Mouse (Mus musculus) midbrain, embryonic 10.5 days (tissue): ENCODE measurements around the gene Dcaf11. TPM values are rescaled to one million over a fixed set of nuclear protein-coding genes. Genes with fewer than 3 reads are reported as not detected.

Source experiments
- DNase-seq: peaks from one replicate; pipeline ENCODE4 v3.0.0-alpha.2; 2017; ENCODE audit warnings: low spot score
- H3K27ac ChIP-seq: fragments of 300-500 bp; sonication (generic); replicated peaks from 2 replicates; pipeline ENCODE4 v1.5.1; 2016; ENCODE audit warnings: mild to moderate bottlenecking
- H3K27me3 ChIP-seq: fragments of 300-500 bp; sonication (generic); 2 replicates; pipeline ENCODE4 v1.6.1; 2016; ENCODE audit warnings: low read depth, mild to moderate bottlenecking; ENCODE audit not compliant: poor library complexity, severe bottlenecking
- H3K36me3 ChIP-seq: fragments of 300-500 bp; sonication (generic); 2 replicates; pipeline ENCODE4 v1.6.1; 2016; ENCODE audit warnings: mild to moderate bottlenecking, moderate library complexity
- H3K4me1 ChIP-seq: fragments of 300-500 bp; sonication (generic); 2 replicates; pipeline ENCODE4 v1.6.1; 2016
- H3K4me3 ChIP-seq: fragments of 300-500 bp; sonication (generic); 2 replicates; pipeline ENCODE4 v1.5.1; 2016; ENCODE audit warnings: mild to moderate bottlenecking, moderate library complexity
- H3K9me3 ChIP-seq: fragments of 300-500 bp; sonication (generic); replicated peaks from 2 replicates; pipeline ENCODE4 v1.6.1; 2016; ENCODE audit warnings: mild to moderate bottlenecking
- WGBS: fragments of 180-500 bp; shearing (Covaris S2); methylation state at CpG from one replicate; pipeline ENCODE4 v1.1.7; 2016; 5-methylcytosine and 5-hydroxymethylcytosine counted together
- polyA plus RNA-seq: library from polyadenylated mRNA; unstranded; fragments of >200 nt; fragmentation: Nextera tagmentation; extraction: Ambion mirVana; gene quantifications from 2 replicates; pipeline ENCODE4 v1.2.1, GENCODE M21; 2016

The Dcaf11 gene
- polyA plus RNA-seq, 1 experiment from 2014 or later: 78.5 TPM

DNA sequence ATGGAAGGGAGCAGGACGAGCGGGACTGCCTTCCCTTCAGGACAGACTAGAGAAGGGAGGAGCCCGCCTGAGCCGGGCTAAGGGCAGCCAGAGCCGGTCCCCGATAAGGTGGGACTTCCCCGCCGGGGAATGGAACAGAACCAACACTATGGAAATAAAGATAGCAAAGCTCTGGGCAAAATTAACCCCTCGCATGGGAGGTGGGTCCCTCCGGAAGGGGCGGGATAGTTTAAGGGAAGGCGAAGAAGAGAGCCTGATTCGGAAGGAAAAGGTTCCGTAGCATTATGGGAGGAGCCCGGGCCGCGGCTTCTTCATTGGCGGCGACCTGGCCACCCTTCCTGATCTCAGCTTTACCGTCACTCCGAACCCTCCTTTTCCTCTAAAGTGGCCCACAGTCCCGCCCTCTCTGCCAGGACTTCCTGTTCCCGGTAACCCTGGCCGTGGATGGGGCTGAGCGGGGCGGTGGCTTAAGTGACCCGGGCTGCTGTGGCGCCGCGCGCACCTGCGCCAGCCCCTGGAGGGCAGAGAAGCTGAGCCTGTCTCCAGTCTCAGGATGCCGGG lies 31.6 kb downstream of the Dcaf11 start, which contains the start of gene Rnf31:
TSS of gene Rnf31 (plus strand) at position 378 of the 561 bp plus-strand sequence.
- H3K36me3 ChIP-seq: peaks cover 56% of the 10 kb centered on the region
- peak within 1 kb of the TSS; percentile 95 for H3K4me3 ChIP-seq
- no peaks in the 10 kb centered on the region for H3K27me3 ChIP-seq
- peaks cover 40% of the 10 kb centered on the region for H3K4me1 ChIP-seq
- peak within 1 kb of the TSS; percentile 93 for H3K27ac ChIP-seq
- WGBS: under 1% methylated on average over 33 of the region's 33 CpGs
- no peaks in the 10 kb centered on the region for H3K9me3 ChIP-seq
- peak; percentile 91 for DNase-seq

- peaks cover 60% of the 10 kb centered on the region for H3K36me3 ChIP-seq
- WGBS: 13% methylated on average over 16 of the region's 16 CpGs
These were observed 32.4 kb downstream of the Dcaf11 start for GRCm38 (mm10) chr14:55592226-55592625.

GRCm38 (mm10) chr14:55596036-55596690 lies 36.4 kb downstream of the Dcaf11 start:
- no peaks in the 10 kb centered on the region for H3K9me3 ChIP-seq
- 74% methylated on average over 13 of the region's 13 CpGs for WGBS
- peak; percentile 29 for DNase-seq
- peaks cover 25% of the 10 kb centered on the region for H3K4me1 ChIP-seq
- no peak overlapping the region for H3K4me3 ChIP-seq
- H3K36me3 ChIP-seq: peaks cover 78% of the 10 kb centered on the region
- no peaks in the 10 kb centered on the region for H3K27me3 ChIP-seq
- no peak overlapping the region for H3K27ac ChIP-seq

More at GRCm38 (mm10) chr14:55592226-55592625, 32.4 kb downstream of the Dcaf11 start:
- no peak for DNase-seq
- Histone ChIP-seq H3K4me3 (peak overlapping the region; percentile 95), H3K27ac (peak overlapping the region; percentile 93), H3K27me3 (no peaks in the 10 kb centered on the region), H3K4me1 (peaks cover 40% of the 10 kb centered on the region), H3K9me3 (no peaks in the 10 kb centered on the region)

DNA sequence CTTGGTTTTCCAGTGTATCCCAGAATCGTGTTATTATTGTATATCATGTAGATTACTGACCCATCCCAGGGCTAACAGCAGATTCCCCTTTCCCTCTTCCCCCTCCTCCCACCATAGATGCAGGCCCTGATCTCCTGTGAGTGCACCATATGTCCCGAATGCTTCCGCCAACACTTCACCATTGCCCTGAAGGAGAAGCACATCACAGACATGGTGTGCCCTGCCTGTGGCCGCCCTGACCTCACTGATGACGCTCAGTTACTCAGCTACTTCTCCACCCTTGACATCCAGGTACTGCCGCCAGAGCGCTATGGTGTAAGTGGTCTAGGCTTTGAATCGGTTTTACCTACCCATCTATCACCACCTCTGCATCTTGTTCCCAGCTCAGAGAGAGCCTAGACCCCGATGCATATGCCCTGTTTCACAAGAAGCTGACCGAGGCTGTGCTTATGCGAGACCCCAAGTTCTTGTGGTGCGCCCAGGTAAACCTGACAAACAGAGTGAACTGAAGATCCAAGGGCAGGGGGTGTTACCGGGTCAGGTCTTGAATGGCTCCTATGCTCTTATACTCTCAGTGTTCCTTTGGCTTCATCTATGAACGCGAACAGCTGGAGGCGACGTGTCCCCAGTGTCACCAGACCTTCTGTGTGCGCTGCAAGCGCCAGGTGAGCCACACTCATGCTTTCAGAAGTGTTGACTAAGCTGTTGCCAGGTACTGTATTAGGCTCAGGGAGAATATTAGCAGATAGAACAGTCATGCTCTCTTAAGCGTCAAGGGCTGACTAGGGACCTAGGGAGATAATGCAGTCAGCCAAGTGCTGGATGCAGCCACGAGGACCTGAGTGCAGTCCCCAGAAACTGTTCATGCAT lies 39.0 kb downstream of the Dcaf11 start:
- 94% methylated on average over 21 of the region's 21 CpGs for WGBS

DNA sequence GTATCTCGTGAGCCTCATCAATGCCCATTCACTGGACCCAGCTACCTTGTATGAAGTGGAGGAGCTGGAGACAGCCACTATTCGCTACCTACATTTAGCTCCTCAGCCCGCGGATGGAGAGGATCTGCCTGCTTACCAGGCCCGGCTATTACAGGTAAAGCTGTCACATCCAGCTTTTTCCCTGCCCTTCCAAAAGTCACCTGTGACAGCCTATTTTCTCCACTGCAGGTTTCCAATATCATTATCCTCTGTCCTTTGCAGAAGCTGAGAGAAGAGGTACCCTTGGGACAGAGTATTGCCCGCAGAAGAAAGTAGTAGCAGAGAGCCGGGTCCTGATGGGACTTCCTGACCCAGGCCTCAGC lies 43.4 kb downstream of the Dcaf11 start, which contains the start of gene Irf9:
TSS of gene Irf9 (plus strand) at position 301 of the 362 bp plus-strand sequence.
- 92% methylated on average over 7 of the region's 7 CpGs for WGBS
- H3K4me1 ChIP-seq: peaks cover 14% of the 10 kb centered on the region
- DNase-seq: no peak
- H3K27me3 ChIP-seq: no peaks in the 10 kb centered on the region
- H3K36me3 ChIP-seq: peaks cover 90% of the 10 kb centered on the region
- no peaks in the 10 kb centered on the region for H3K9me3 ChIP-seq
- peak within 1 kb of the TSS; percentile 42 for H3K4me3 ChIP-seq
- peak within 1 kb of the TSS; percentile 75 for H3K27ac ChIP-seq

More for the DNA sequence above, 39.0 kb downstream of the Dcaf11 start:
- Histone ChIP-seq H3K9me3 (no peaks in the 10 kb centered on the region), H3K27ac (no peak overlapping the region), H3K36me3 (peaks cover 99% of the 10 kb centered on the region), H3K27me3 (no peaks in the 10 kb centered on the region), H3K4me1 (peaks cover 14% of the 10 kb centered on the region), H3K4me3 (no peak overlapping the region)
- no peak for DNase-seq

- 20% methylated on average over 19 of the region's 19 CpGs for WGBS
- peak overlapping the region; percentile 75 for H3K27ac ChIP-seq
These were observed 44.1 kb downstream of the Dcaf11 start for GRCm38 (mm10) chr14:55603633-55604576.

GRCm38 (mm10) chr14:55604823-55605222 lies 45.0 kb downstream of the Dcaf11 start:
- no peak overlapping the region for H3K4me3 ChIP-seq
- H3K9me3 ChIP-seq: no peaks in the 10 kb centered on the region
- H3K27ac ChIP-seq: no peak overlapping the region
- DNase-seq: no peak
- no peaks in the 10 kb centered on the region for H3K27me3 ChIP-seq
- peaks cover 90% of the 10 kb centered on the region for H3K36me3 ChIP-seq
- WGBS: 89% methylated on average over 11 of the region's 11 CpGs
- peaks cover 14% of the 10 kb centered on the region for H3K4me1 ChIP-seq

More at GRCm38 (mm10) chr14:55603633-55604576, 44.1 kb downstream of the Dcaf11 start:
- Histone ChIP-seq H3K27me3 (no peaks in the 10 kb centered on the region), H3K4me3 (peak overlapping the region; percentile 42), H3K9me3 (no peaks in the 10 kb centered on the region), H3K36me3 (peaks cover 90% of the 10 kb centered on the region), H3K4me1 (peaks cover 14% of the 10 kb centered on the region)
- peak; percentile 80 for DNase-seq

DNA sequence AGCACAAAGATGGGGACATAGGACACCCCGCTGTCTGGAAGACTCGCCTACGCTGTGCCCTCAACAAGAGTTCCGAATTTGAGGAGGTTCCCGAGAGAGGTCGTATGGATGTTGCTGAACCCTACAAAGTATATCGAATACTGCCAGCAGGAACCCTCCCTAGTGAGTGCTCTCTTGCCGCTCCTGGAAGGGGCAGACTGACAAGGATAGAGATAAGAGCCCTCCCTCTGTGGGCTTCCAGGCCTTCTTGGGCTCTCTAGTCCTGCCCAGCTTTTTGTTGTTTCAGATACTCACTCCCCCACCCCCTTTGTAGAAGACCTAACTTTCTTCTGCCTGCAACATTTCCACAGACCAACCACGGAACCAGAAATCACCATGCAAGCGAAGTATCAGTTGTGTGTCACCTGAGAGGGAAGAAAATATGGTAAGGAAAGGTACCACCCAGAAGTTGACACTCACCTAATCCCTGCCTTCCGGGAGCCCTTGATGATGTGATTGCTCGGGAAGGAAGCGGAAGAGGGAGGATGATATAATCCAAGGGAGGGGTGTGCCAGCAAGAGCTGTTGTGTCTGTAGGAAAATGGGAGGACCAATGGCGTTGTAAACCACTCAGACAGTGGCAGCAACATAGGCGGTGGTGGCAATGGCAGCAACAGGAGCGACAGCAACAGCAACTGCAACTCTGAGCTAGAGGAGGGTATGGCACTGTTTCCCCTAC lies 46.1 kb downstream of the Dcaf11 start:
- Histone ChIP-seq H3K27me3 (no peaks in the 10 kb centered on the region), H3K27ac (no peak overlapping the region), H3K4me3 (no peak overlapping the region), H3K9me3 (no peaks in the 10 kb centered on the region), H3K4me1 (peaks cover 14% of the 10 kb centered on the region), H3K36me3 (peaks cover 81% of the 10 kb centered on the region)
- DNase-seq: no peak
- 92% methylated on average over 16 of the region's 16 CpGs for WGBS

DNA sequence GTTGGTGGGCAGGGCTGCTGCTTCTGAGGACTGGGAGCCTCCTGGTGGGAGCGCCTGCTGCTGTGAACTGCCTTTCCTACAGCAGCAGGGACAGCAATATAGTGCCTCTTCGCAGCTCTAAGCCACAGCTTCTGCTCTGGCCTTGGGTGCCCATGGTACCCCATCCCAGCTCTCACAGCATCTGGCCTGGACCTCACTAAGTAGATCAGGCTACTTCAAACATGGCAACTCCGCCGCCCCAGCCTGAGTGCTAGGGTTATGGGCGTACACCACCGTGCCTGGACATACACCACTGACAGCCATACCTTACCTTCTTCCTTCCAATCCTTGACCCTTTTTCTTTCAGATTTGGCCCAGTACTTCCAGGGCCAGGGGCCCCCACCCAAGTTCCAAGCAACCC lies 48.5 kb downstream of the Dcaf11 start:
- H3K27ac ChIP-seq: no peak overlapping the region
- no peak overlapping the region for H3K4me3 ChIP-seq
- peaks cover 12% of the 10 kb centered on the region for H3K4me1 ChIP-seq
- WGBS: 96% methylated on average over 6 of the region's 6 CpGs
- no peak for DNase-seq
- H3K27me3 ChIP-seq: no peaks in the 10 kb centered on the region
- H3K36me3 ChIP-seq: peaks cover 57% of the 10 kb centered on the region
- no peaks in the 10 kb centered on the region for H3K9me3 ChIP-seq

- H3K27me3 ChIP-seq: peaks cover 1% of the 10 kb centered on the region
- DNase-seq: no peak
- H3K9me3 ChIP-seq: no peaks in the 10 kb centered on the region
- H3K4me1 ChIP-seq: peaks cover 12% of the 10 kb centered on the region
- H3K36me3 ChIP-seq: peaks cover 16% of the 10 kb centered on the region
- H3K4me3 ChIP-seq: no peak overlapping the region
- H3K27ac ChIP-seq: no peak overlapping the region
- 76% methylated on average over 6 of the region's 6 CpGs for WGBS
These were observed 53.5 kb downstream of the Dcaf11 start for GRCm38 (mm10) chr14:55613346-55613745.

DNA sequence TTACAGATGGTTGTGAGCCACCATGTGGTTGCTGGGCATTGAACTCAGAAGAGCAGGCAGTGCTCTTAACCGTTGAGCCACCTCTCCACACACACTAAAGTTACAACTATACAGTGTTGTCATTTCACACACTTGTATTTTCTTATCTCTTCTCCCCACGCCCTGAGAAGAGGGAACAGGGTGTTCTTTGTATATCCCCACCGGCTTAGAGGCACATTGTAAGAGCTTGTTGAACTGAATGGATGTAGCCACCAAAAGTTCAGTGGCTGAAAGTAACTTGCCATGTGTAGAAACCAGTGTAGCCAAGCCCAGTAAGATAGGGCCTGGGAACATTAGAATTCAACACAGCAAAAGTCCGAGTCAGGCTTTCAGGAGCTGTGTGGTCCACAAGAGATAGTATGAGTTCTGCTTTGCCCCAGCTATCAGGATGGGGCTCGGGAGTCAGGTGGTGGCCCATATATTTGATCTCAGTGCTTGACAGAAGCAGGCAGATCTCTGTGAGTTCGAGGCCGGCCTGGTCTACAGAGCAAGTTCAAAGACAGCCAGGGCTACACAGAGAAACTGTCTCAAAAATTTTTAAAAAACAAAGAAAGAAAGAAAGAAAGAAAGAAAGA lies 54.9 kb downstream of the Dcaf11 start:
- Histone ChIP-seq H3K9me3 (no peaks in the 10 kb centered on the region), H3K4me1 (peaks cover 18% of the 10 kb centered on the region), H3K27me3 (peaks cover 6% of the 10 kb centered on the region), H3K27ac (no peak overlapping the region), H3K36me3 (peaks cover 3% of the 10 kb centered on the region), H3K4me3 (no peak overlapping the region)
- 85% methylated on average over 7 of the region's 7 CpGs for WGBS
- DNase-seq: no peak
